Mouse (Mus musculus): ENCODE measurements around the gene Gm21970.

GRCm38 (mm10) chr16:91352084-91352562 is 39.4 kb upstream of the Gm21970 start:
- peak; percentile 90 for TF ChIP-seq CTCF (IDR thresholded peaks at IDR 0.05)
- TF ChIP-seq EP300 (IDR thresholded peaks at IDR 0.05) = no peak

All from lung, postnatal 0 days (tissue).